In genomic region chr16:92497851-92498588, GRCm38 (mm10) we compare ENCODE assay signal across 9 mouse cellular contexts. TPM values are rescaled to one million over a fixed set of nuclear protein-coding genes. Genes with fewer than 3 reads are reported as not detected.
DNase-seq lines count a peak whose midpoint lies in the region; ATAC-seq and TF ChIP-seq lines count a peak whose summit lies in the region.
"Had no signal": no experiment of that assay in that cellular context is flagged by ENCODE, and none has a peak within 500 bp of the region (broad histone marks: within the 10 kb centered on the region; RNA-seq: fewer than 3 reads in every experiment).

No protein-coding gene starts in this region.

- H3K4me1 ChIP-seq in heart, embryonic 13.5 days = peaks cover 32% of the 10 kb centered on the region
- H3K4me1 ChIP-seq in bone marrow macrophage, adult 2 months (ENCODE audit: control insufficient read depth, insufficient read depth, low read length) = 0 out of 2 replicates have a peak, but pooled peaks cover 2% of the 10 kb centered on the region
- H3K4me1 ChIP-seq in hindbrain, embryonic 14.5 days (replicated peaks; ENCODE audit: control insufficient read depth, insufficient read depth, low read length) = no peaks in the 10 kb centered on the region
- peaks cover 7% of the 10 kb centered on the region; the same call in 1 of the 2 replicates for H3K4me1 ChIP-seq in midbrain, embryonic 11.5 days (ENCODE audit: control insufficient read depth, insufficient read depth, low read length)

- TF ChIP-seq CTCF in bone marrow macrophage, adult 2 months (IDR thresholded peaks at IDR 0.05; ENCODE audit: low read depth, low read length) = no peak

- peak overlapping the region; percentile 96 for H3K4me2 ChIP-seq in heart, embryonic 13.5 days
- H3K4me2 ChIP-seq in hindbrain, embryonic 14.5 days (replicated peaks) = peak overlapping the region; percentile 70
- peak overlapping the region; percentile 85 for H3K4me2 ChIP-seq in midbrain, embryonic 11.5 days

- H3K9ac ChIP-seq in heart, embryonic 13.5 days = peak overlapping the region; percentile 80
- H3K9ac ChIP-seq in hindbrain, embryonic 14.5 days = peak overlapping the region; percentile 53
- peak overlapping the region; percentile 54 for H3K9ac ChIP-seq in midbrain, embryonic 11.5 days (ENCODE audit: low read length)

- intact Hi-C loops in heart, postnatal 10 days (cut with DNase I) = no loop called here

- TF ChIP-seq POLR2A in bone marrow macrophage, adult 2 months (IDR thresholded peaks at IDR 0.05; ENCODE audit: borderline replicate concordance, low read depth, low read length) = no peak

- H3K36me3 ChIP-seq in heart, embryonic 13.5 days = no peaks in the 10 kb centered on the region
- no peaks in the 10 kb centered on the region for H3K36me3 ChIP-seq in hindbrain, embryonic 14.5 days (replicated peaks; ENCODE audit: control insufficient read depth, insufficient read depth)
- no peaks in the 10 kb centered on the region for H3K36me3 ChIP-seq in midbrain, embryonic 11.5 days (ENCODE audit: control insufficient read depth, insufficient read depth, low read length)

- WGBS in heart, embryonic 13.5 days = 11% methylated on average over 26 of the region's 26 CpGs
- WGBS in hindbrain, embryonic 14.5 days = 8% methylated on average over 25 of the region's 26 CpGs
- 9% methylated on average over 26 of the region's 26 CpGs for WGBS in midbrain, embryonic 11.5 days

- DNase-seq in heart, postnatal 10 days = no peak
- DNase-seq in hindbrain, embryonic 14.5 days (ENCODE audit: low spot score) = no peak
- DNase-seq in midbrain, embryonic 11.5 days (ENCODE audit: low spot score, missing footprints) = peak; percentile 92
- no peak for DNase-seq in adrenal gland, postnatal 10 days
- DNase-seq in embryo, embryonic 10 days (ENCODE audit: low spot score) = no peak
- DNase-seq: cerebellum, postnatal 36 days had no signal

- no peak for ATAC-seq in heart, embryonic 13.5 days (ENCODE audit: extremely low read depth, insufficient number of reproducible peaks, low FRiP score, low TSS enrichment)
- no peak for ATAC-seq in hindbrain, embryonic 14.5 days (ENCODE audit: low FRiP score)
- ATAC-seq in midbrain, embryonic 11.5 days (ENCODE audit: low FRiP score) = no peak
- no peak for ATAC-seq in CD4-positive, CD25-positive, alpha-beta regulatory T cell, adult 4 months

- no peaks in the 10 kb centered on the region for H3K9me3 ChIP-seq in heart, embryonic 13.5 days
- H3K9me3 ChIP-seq in hindbrain, embryonic 14.5 days (ENCODE audit: control insufficient read depth, low read length) = no peaks in the 10 kb centered on the region
- no peaks in the 10 kb centered on the region for H3K9me3 ChIP-seq in midbrain, embryonic 11.5 days (ENCODE audit: control insufficient read depth, low read length)

- H3K4me3 ChIP-seq in heart, embryonic 13.5 days = peak overlapping the region; percentile 68
- H3K4me3 ChIP-seq in bone marrow macrophage, adult 2 months (ENCODE audit: insufficient read depth, low read length) = peak overlapping the region; percentile 42
- H3K4me3 ChIP-seq in hindbrain, embryonic 14.5 days (replicated peaks; ENCODE audit: low read length) = peak overlapping the region; percentile 39
- peak overlapping the region; percentile 53 for H3K4me3 ChIP-seq in midbrain, embryonic 11.5 days (ENCODE audit: low read depth, low read length)

- H3K27ac ChIP-seq in heart, embryonic 13.5 days (replicated peaks) = no peak overlapping the region
- H3K27ac ChIP-seq in bone marrow macrophage, adult 2 months (ENCODE audit: insufficient read depth, low read depth, low read length) = no peak overlapping the region
- no peak overlapping the region for H3K27ac ChIP-seq in hindbrain, embryonic 14.5 days
- no peak overlapping the region for H3K27ac ChIP-seq in midbrain, embryonic 11.5 days (ENCODE audit: low read depth, low read length)

- H3K27me3 ChIP-seq in heart, embryonic 13.5 days (replicated peaks) = peaks cover 64% of the 10 kb centered on the region
- H3K27me3 ChIP-seq in hindbrain, embryonic 14.5 days (ENCODE audit: control insufficient read depth, insufficient read depth, low read length) = peaks cover 42% of the 10 kb centered on the region
- peaks cover 30% of the 10 kb centered on the region for H3K27me3 ChIP-seq in midbrain, embryonic 11.5 days (ENCODE audit: control insufficient read depth, insufficient read depth, low read length)

RNA-seq across cellular contexts. Expression of gene Clic6, which starts 12.5 kb away (rescaled TPM):
- polyA plus RNA-seq in heart, embryonic 13.5 days (2015; fragmentation: Nextera tagmentation; extraction: Ambion mirVana) = 1.4 and 1.5 TPM in 2 replicates
- under 1 TPM; 0.12 to 0.29 TPM for total RNA-seq in heart, postnatal 10 days (2021)
- not detected in 2 replicates for polyA plus RNA-seq in bone marrow macrophage, adult 2 months (2012; ENCODE audit: insufficient read depth, insufficient read length, missing spikeins)
- polyA plus RNA-seq in hindbrain, embryonic 14.5 days (2014; fragmentation: Nextera tagmentation; extraction: Ambion mirVana) = 6.5 and 9.3 TPM in 2 replicates
- polyA plus RNA-seq in midbrain, embryonic 11.5 days (2014; fragmentation: Nextera tagmentation; extraction: Ambion mirVana) = 0.47 and 0.72 TPM in 2 replicates
- under 1 TPM; 0.12 to 0.30 TPM for total RNA-seq in adrenal gland, postnatal 10 days (2021)
- not detected for polyA plus RNA-seq in CD4-positive, CD25-positive, alpha-beta regulatory T cell, adult 4 months (2017; shearing (Covaris generic))

RNA-seq across cellular contexts. Expression of gene Rcan1, which starts 27.4 kb away (rescaled TPM):
- 103 and 133 TPM in 2 replicates for polyA plus RNA-seq in heart, embryonic 13.5 days (2015; fragmentation: Nextera tagmentation; extraction: Ambion mirVana)
- 10 to 100 TPM; 87.4 to 90.2 TPM for total RNA-seq in heart, postnatal 10 days (2021)
- 13.9 and 15.8 TPM in 2 replicates for polyA plus RNA-seq in bone marrow macrophage, adult 2 months (2012; ENCODE audit: insufficient read depth, insufficient read length, missing spikeins)
- 76.8 and 92.3 TPM in 2 replicates for polyA plus RNA-seq in hindbrain, embryonic 14.5 days (2014; fragmentation: Nextera tagmentation; extraction: Ambion mirVana)
- 38.6 and 40.7 TPM in 2 replicates for polyA plus RNA-seq in midbrain, embryonic 11.5 days (2014; fragmentation: Nextera tagmentation; extraction: Ambion mirVana)
- 10 to 100 TPM; 21.7 to 22.2 TPM for total RNA-seq in adrenal gland, postnatal 10 days (2021)
- 1 to 10 TPM; 1.2 to 2.7 TPM for polyA plus RNA-seq in CD4-positive, CD25-positive, alpha-beta regulatory T cell, adult 4 months (2017; shearing (Covaris generic))
